Mouse (Mus musculus) ES-E14 (cell line): ENCODE measurements around the gene Sapcd2.

ENCODE experiments used
- CHD2 ChIP-seq: IDR thresholded peaks from 2 replicates; pipeline ENCODE4 v1.6.1; 2014; ENCODE audit warnings: mild to moderate bottlenecking, low read depth, low read length, inconsistent platforms
- HCFC1 ChIP-seq: IDR thresholded peaks from 2 replicates; pipeline ENCODE4 v1.6.1; 2012; ENCODE audit warnings: low read length, inconsistent platforms, borderline replicate concordance; ENCODE audit not compliant: insufficient read depth
- MAFK ChIP-seq: IDR thresholded peaks from 2 replicates; pipeline ENCODE4 v1.6.1; 2014; ENCODE audit warnings: mild to moderate bottlenecking, low read depth, low read length, inconsistent platforms; ENCODE audit not compliant: insufficient read depth

DNA sequence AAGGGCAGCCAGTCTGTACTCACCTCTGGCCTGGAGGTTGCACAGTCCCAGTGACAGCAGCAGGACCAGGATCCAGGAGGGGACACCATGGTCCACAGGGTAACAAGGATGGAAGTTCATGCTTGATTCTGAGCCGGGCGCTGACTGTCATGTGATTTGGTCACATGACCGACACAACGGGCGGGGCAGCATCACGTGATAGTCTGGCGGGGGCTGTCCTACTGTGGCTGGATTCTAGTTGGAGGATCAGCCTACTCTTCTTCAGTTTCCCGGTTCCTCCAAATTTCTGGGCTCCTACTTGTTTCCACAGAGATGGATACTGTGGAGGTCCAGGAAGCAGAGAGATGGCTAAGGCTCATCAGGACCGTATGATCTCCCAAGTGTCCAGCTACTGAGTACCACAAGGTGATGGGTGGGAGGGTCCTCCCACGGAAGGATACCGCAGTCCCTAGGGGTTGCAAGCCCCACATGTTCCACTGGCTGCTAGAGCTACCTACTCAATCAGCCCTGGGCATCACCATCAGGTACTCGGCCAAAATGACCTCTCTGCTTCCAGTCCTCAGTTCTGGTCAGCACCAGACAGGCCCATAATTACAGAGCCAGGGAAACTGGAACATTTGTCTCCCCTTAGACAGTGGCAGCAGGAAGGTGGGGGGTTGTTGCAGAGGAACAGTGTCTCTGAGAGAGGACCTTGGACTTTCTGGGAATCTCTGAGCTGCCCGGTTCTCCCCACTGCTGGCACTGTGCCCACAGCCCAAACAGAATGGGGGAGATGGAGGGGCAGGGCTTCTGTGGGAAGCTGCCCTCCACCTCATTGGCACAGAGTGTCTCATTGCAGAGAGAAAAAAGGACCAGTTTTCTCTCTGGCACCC, 15.7 kb upstream of the Sapcd2 start, which contains the start of gene Dpp7:
- TF ChIP-seq MAFK (no peak), HCFC1 (no peak), CHD2 (no peak)
